Mouse (Mus musculus): ENCODE results near the gene Txn2.

DNA sequence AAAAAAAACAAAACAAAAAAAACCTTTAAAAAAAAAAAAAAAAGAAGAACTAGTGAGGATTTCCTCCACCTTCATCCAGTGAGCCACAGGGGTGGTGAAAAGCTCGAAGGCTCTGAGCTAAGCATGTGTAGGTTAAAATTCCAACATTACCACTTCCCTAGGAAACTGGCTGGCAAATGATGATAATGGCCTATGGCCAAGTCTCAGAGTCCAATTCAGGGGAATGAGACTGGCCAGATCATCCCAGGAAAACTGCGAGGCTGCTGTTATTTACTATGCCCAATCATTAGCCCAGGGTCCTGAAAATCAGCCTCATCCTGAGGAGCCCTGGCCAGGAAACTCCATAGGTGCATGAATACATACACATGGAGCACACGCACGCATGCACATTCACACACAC is 42.9 kb downstream of the Txn2 start:
- no peak for TF ChIP-seq CTCF (IDR thresholded peaks at IDR 0.05; ENCODE audit: low read depth)
- no peak for TF ChIP-seq EP300 (IDR thresholded peaks at IDR 0.05; ENCODE audit: low read depth)

Measured in liver, embryonic 14.5 days (tissue).